Mouse (Mus musculus): Measurements from ENCODE around the gene Slc4a5. TPM values are rescaled to one million over a fixed set of nuclear protein-coding genes. Genes with fewer than 3 reads are reported as not detected.
A peak's percentile ranks its signal among the peaks of the same experiment; 100 is the strongest.

Slc4a5 gene
- 0.37 and 0.41 TPM in 2 replicates for polyA plus RNA-seq (2015; fragmentation: Nextera tagmentation; extraction: Ambion mirVana)

- H3K4me2 ChIP-seq = no peak within 1 kb of the TSS
- no peak within 1 kb of the TSS for H3K27ac ChIP-seq
- H3K9ac ChIP-seq = no peak within 1 kb of the TSS
- peaks cover 3% of the 10 kb centered on the region for H3K4me1 ChIP-seq
- no peak for ATAC-seq (replicated peaks)
- H3K9me3 ChIP-seq = no peaks in the 10 kb centered on the region
- no peak within 1 kb of the TSS for H3K4me3 ChIP-seq
- 81% methylated on average over 3 of the region's 3 CpGs for WGBS
- no peaks in the 10 kb centered on the region for H3K36me3 ChIP-seq (replicated peaks)
- H3K27me3 ChIP-seq (replicated peaks) = no peaks in the 10 kb centered on the region
These were observed at the start of gene Slc4a5 for GRCm38 (mm10) chr6:83219814-83220213. Gene Slc4a5, plus strand, starts transcription at chr6:83219828.

DNA sequence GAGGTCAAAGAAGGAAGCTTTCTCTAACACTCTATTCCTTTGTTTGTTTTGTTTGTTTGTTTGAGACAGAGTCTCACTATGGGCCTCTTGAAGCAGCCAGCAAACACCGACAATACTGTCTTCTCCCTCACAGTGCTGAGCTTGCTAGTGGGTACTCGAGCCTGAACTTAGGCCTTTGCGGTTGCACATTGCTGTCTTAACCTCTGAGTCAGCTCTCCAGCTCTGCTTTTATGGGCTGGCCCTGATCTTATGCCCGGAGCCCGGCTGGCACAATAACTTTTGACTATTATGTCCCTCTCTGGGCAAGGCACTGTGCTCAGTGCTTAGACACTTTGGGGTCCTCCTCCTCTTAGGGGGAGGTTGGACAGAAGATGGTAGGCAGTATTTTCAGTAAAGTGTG is 49.8 kb upstream of the Slc4a5 start:
- no peak overlapping the region for H3K27ac ChIP-seq
- H3K27me3 ChIP-seq (replicated peaks) = no peaks in the 10 kb centered on the region
- no peak overlapping the region for H3K4me2 ChIP-seq
- H3K4me3 ChIP-seq = no peak overlapping the region
- 81% methylated on average over 5 of the region's 5 CpGs for WGBS
- H3K36me3 ChIP-seq (replicated peaks) = no peaks in the 10 kb centered on the region
- H3K9ac ChIP-seq = no peak overlapping the region; the same call in 1 of the 2 replicates
- no peaks in the 10 kb centered on the region for H3K9me3 ChIP-seq
- no peak for ATAC-seq (replicated peaks)
- peaks cover 69% of the 10 kb centered on the region for H3K4me1 ChIP-seq

DNA sequence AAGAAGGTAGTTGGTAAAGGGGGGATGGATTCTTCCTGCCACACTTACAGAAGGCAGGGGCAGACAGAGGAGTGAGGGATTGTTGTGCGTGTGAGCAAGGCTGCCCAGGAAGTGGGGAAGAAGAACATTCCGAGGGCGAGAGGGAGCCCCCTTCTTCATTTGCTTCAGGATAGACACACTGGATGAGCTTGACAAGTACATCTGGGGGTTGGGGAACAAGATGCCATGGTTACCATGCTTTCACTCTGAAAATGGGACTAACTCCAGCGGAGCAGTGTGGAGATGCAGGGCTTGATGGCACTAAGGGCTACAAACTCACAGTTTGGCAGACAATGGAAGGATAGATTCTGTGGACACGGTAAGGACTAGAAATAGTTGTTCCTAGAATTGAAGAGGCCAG is 48.6 kb upstream of the Slc4a5 start:
- WGBS = 75% methylated on average over 5 of the region's 5 CpGs
- peak overlapping the region; percentile 41 for H3K4me3 ChIP-seq
- no peaks in the 10 kb centered on the region for H3K9me3 ChIP-seq
- no peaks in the 10 kb centered on the region for H3K36me3 ChIP-seq (replicated peaks)
- 0 out of 2 replicates have a peak overlapping the region, but pooled peaks have one; percentile 71 for H3K27ac ChIP-seq
- H3K27me3 ChIP-seq (replicated peaks) = no peaks in the 10 kb centered on the region
- no peak for ATAC-seq (replicated peaks)
- H3K9ac ChIP-seq = peak overlapping the region; percentile 8; the same call in 1 of the 2 replicates
- H3K4me2 ChIP-seq = peak overlapping the region; percentile 44
- peaks cover 65% of the 10 kb centered on the region for H3K4me1 ChIP-seq

DNA sequence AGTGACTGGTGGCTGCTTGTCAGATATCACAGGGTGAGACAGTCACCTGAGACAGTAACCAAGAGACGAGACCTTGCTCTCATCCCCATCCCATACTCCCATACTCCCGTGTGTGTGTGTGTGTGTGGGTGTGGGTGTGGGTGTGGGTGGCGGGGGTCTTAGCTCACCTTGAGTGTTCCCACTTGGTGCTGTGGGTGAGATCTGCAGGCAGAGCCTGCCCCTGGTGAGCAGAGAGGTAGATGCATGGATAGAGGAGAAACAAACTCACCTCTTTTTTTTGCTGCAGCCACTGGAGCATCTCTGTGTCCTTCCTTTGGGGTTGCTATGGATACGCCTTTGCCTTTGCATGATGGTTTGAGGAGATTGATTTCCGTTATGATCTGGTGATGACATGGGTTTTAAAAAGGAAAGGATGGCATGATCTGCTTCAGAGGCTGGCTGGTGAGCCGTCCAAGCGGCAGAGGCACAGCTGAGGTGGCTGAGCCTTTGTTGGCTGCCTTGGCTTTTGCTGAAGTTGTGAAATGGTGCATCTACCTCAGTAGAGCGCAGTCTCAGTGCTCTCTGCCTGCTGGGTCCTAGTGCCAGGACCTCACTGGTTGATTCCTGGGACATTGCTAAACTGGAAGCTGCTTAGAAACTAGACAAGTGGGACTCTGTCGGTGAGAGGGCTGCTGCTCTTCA is 47.2 kb upstream of the Slc4a5 start:
- Histone ChIP-seq H3K4me2 (peak overlapping the region; percentile 44), H3K9me3 (no peaks in the 10 kb centered on the region), H3K4me3 (peak overlapping the region; percentile 41), H3K27me3 (replicated peaks) (no peaks in the 10 kb centered on the region), H3K36me3 (replicated peaks) (no peaks in the 10 kb centered on the region), H3K27ac (peak overlapping the region; percentile 71), H3K4me1 (peaks cover 52% of the 10 kb centered on the region), H3K9ac (peak overlapping the region; percentile 39)
- peak; percentile 82 for ATAC-seq (replicated peaks)
- WGBS = 43% methylated on average over 9 of the region's 9 CpGs

- ATAC-seq (replicated peaks) = no peak
- WGBS = 87% methylated on average over 8 of the region's 8 CpGs
- H3K9ac ChIP-seq = no peak overlapping the region
These were observed 43.6 kb upstream of the Slc4a5 start for GRCm38 (mm10) chr6:83175996-83176395.

GRCm38 (mm10) chr6:83179390-83180117 is 40.1 kb upstream of the Slc4a5 start:
- WGBS = 10% methylated on average over 12 of the region's 12 CpGs

More at GRCm38 (mm10) chr6:83175996-83176395, 43.6 kb upstream of the Slc4a5 start:
- Histone ChIP-seq H3K9me3 (no peaks in the 10 kb centered on the region), H3K27me3 (replicated peaks) (no peaks in the 10 kb centered on the region), H3K36me3 (replicated peaks) (no peaks in the 10 kb centered on the region), H3K4me3 (no peak overlapping the region), H3K4me1 (peaks cover 44% of the 10 kb centered on the region), H3K27ac (no peak overlapping the region), H3K4me2 (no peak overlapping the region)

GRCm38 (mm10) chr6:83180605-83181004 is 39.0 kb upstream of the Slc4a5 start:
- 88% methylated on average over 6 of the region's 6 CpGs for WGBS

More at GRCm38 (mm10) chr6:83179390-83180117, 40.1 kb upstream of the Slc4a5 start:
- H3K36me3 ChIP-seq (replicated peaks) = peaks cover 12% of the 10 kb centered on the region; the same call in 1 of the 2 replicates
- no peaks in the 10 kb centered on the region for H3K27me3 ChIP-seq (replicated peaks)
- H3K4me3 ChIP-seq = peak overlapping the region; percentile 48
- peaks cover 25% of the 10 kb centered on the region for H3K4me1 ChIP-seq
- H3K4me2 ChIP-seq = peak overlapping the region; percentile 61
- H3K27ac ChIP-seq = peak overlapping the region; percentile 73
- H3K9me3 ChIP-seq = no peaks in the 10 kb centered on the region
- H3K9ac ChIP-seq = peak overlapping the region; percentile 56
- ATAC-seq (replicated peaks) = peak; percentile 87

DNA sequence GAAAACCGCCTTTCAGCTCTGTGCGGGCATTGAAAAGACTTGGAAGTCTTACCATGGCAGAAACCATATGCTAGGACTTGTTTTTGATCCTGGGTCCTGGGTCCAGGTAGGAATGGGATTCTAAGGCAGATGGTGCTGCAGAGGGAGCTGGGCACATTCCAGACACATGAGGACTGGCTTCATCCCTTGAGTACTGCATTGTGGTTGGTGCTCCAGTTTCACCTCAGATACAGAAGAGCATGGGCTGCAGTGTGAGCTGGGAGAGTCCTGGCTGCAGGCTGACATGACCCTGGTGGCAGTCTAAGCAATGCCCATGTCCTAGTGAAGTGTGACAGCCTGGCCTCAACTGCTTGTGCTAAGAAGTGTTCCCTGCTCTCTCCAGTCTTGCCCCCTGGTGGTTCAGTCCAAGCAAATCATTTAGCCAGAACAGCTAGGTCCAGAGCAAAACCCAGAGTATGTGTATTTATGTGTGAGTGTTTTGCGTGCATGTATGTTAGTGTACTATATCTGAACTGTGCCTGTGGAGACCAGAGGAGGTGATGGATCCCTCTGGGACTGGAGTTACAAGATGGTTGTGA is 34.7 kb upstream of the Slc4a5 start:
- H3K36me3 ChIP-seq (replicated peaks) = peaks cover 19% of the 10 kb centered on the region
- 93% methylated on average over 3 of the region's 3 CpGs for WGBS

More at GRCm38 (mm10) chr6:83180605-83181004, 39.0 kb upstream of the Slc4a5 start:
- Histone ChIP-seq H3K27ac (no peak overlapping the region), H3K4me1 (peaks cover 27% of the 10 kb centered on the region), H3K4me3 (peak overlapping the region; percentile 48; the same call in 1 of the 2 replicates), H3K9me3 (no peaks in the 10 kb centered on the region), H3K36me3 (replicated peaks) (peaks cover 12% of the 10 kb centered on the region; the same call in 1 of the 2 replicates), H3K4me2 (peak overlapping the region; percentile 61), H3K9ac (peak overlapping the region; percentile 56; the same call in 1 of the 2 replicates), H3K27me3 (replicated peaks) (no peaks in the 10 kb centered on the region)
- no peak for ATAC-seq (replicated peaks)

DNA sequence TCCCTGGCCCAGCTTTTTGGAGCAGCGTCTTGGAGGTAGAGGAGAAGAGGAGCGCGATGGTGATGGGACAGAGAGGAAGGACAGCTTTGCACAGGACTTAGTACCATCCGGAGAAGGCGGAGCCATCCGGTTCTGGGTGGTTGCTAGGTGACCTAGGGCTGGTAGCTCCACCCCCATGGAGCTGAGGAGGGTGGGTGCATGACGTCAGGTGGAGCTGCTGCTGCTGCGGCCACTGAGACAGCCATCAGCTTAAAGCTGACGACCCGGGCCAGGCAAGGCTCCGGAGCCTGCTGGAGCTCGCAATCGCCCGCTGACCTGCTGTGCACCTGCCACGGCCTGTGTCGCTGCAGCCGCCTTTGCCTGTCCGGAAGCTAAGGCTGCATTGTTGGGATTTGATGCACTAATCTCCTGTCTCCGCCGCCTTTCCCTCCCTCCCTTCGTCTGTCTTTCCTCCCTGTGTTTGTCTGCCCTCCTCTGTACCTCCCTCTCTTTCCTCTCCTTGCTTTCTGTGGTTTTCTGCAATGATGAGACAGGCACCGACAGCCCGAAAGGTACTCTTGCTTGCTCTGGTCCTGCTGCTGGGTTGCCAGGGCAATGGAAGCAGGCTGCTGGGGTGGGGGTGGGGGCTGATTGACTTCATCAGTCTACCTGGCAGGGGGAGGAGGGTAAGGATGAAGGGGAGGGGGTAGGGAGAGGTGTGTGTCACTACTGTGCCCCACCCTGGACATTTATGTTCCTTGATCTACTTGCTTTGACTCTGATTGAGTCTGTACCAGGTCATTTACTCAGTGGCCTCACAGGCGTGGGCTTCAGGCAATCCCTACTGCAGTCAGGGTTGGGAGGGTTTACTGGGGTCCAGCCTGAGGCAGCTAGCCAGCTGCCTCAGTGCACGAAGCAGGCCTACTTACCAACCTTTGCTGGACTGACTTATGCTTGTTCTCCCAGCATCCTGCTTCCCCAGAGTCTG is 33.5 kb upstream of the Slc4a5 start:
- Histone ChIP-seq H3K4me3 (peak overlapping the region; percentile 60), H3K9me3 (no peaks in the 10 kb centered on the region), H3K4me2 (peak overlapping the region; percentile 62), H3K4me1 (peaks cover 32% of the 10 kb centered on the region), H3K27me3 (replicated peaks) (no peaks in the 10 kb centered on the region), H3K36me3 (replicated peaks) (peaks cover 31% of the 10 kb centered on the region), H3K27ac (peak overlapping the region; percentile 94), H3K9ac (peak overlapping the region; percentile 76)
- 3% methylated on average over 25 of the region's 25 CpGs for WGBS
- ATAC-seq (replicated peaks) = peak; percentile 97

More for the DNA sequence above, 34.7 kb upstream of the Slc4a5 start:
- no peaks in the 10 kb centered on the region for H3K27me3 ChIP-seq (replicated peaks)
- no peak overlapping the region for H3K4me2 ChIP-seq
- H3K9me3 ChIP-seq = no peaks in the 10 kb centered on the region
- no peak for ATAC-seq (replicated peaks)
- H3K9ac ChIP-seq = no peak overlapping the region
- H3K4me1 ChIP-seq = peaks cover 43% of the 10 kb centered on the region
- no peak overlapping the region for H3K4me3 ChIP-seq
- no peak overlapping the region for H3K27ac ChIP-seq

DNA sequence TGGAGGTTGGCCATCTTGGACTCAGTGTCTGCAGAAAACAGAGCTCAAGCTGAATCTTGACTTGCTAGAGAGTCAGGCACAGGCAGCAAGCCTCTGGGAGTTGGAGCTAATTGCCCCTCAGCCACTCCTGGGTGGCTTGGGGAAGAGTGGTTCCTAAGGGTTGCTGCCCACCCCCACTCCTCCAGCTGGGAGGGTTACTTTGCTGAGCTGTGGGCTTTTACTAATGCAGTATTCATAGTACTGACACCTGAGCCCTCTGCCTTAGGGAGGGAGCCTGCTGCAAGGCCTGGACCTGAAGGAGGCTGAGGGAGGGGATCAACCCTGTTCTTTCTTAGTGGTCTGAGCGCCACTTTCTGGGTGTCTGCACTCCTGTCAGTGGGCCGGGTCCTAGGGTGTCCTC is 32.7 kb upstream of the Slc4a5 start:
- 58% methylated on average over 2 of the region's 2 CpGs for WGBS
- peaks cover 32% of the 10 kb centered on the region for H3K4me1 ChIP-seq
- H3K27ac ChIP-seq = peak overlapping the region; percentile 94; the same call in 1 of the 2 replicates
- H3K4me3 ChIP-seq = peak overlapping the region; percentile 60
- peak overlapping the region; percentile 76 for H3K9ac ChIP-seq
- H3K36me3 ChIP-seq (replicated peaks) = peaks cover 39% of the 10 kb centered on the region
- ATAC-seq (replicated peaks) = no peak
- H3K9me3 ChIP-seq = no peaks in the 10 kb centered on the region
- H3K4me2 ChIP-seq = peak overlapping the region; percentile 62
- H3K27me3 ChIP-seq (replicated peaks) = no peaks in the 10 kb centered on the region

GRCm38 (mm10) chr6:83193571-83193970 is 26.1 kb upstream of the Slc4a5 start:
- Histone ChIP-seq H3K27me3 (replicated peaks) (no peaks in the 10 kb centered on the region), H3K4me3 (no peak overlapping the region), H3K9ac (no peak overlapping the region), H3K27ac (no peak overlapping the region), H3K36me3 (replicated peaks) (peaks cover 88% of the 10 kb centered on the region), H3K4me2 (no peak overlapping the region), H3K4me1 (peaks cover under 1% of the 10 kb centered on the region), H3K9me3 (no peaks in the 10 kb centered on the region)
- WGBS = 94% methylated on average over 7 of the region's 7 CpGs
- no peak for ATAC-seq (replicated peaks)

Measured in midbrain, embryonic 15.5 days (tissue).